Mouse (Mus musculus): ENCODE data around the gene Itpr2. TPM values are rescaled to one million over a fixed set of nuclear protein-coding genes. Genes with fewer than 3 reads are reported as not detected.

The Itpr2 gene
- polyA plus RNA-seq, 1 experiment from 2014 or later, result 7.6 TPM

DNA sequence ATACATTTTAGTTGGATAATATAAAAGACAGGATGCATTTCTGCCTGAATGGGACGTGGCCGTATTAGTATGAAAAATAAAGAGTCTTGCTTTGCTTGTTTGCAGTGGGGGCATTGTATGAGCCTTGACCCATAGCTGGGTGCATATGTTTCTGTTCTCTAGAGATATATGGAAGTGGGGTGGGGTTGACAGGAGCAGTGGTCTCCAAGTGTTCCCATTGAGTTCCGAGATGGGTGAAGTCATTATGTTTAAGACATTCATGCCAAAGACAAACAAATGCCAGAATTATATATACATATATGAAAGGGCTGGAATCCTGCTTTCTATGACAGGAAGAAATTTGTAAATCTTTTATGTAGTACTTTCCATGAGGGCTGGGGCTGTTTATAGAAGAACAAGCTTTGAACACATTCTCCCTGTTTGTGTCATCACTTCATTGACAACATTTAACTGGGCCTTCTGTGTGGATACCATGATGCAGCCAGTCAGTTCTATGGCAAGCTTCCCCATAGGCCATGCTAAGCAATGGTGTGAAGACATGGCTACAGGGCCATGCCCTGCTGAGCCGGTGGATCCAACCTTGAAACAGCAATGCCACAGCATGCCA, 327.3 kb downstream of the Itpr2 start:
- DNase-seq (ENCODE audit: low spot score), result no peak

DNA sequence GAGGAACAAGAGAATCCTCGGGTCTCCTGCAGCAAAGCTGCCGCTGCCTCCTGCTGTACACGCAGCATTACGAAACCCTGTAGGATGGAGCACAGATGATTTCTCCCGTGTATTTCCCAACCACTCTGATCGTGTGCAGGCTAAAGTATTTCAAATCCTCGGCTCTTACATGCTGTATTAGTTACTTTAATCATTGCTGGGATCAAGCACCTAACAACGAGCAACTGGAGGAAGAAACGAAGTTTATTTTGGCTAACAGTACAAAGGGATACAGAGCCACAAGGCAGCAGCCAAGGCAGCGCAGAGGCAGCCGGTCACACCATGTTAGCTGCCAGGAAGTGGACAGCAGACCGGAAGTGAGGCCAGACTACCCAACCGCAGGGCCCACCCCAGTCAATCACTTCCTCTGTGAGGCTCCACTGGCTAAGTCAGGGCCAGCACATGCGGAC, 331.4 kb downstream of the Itpr2 start:
- DNase-seq (ENCODE audit: low spot score) (no peak), ATAC-seq (replicated peaks; ENCODE audit: low FRiP score, low TSS enrichment, low read depth) (no peak)
- no peaks in the 10 kb centered on the region for H3K27me3 ChIP-seq (replicated peaks; ENCODE audit: control insufficient read depth, insufficient read depth, low read length)
- no peaks in the 10 kb centered on the region for H3K9me3 ChIP-seq (ENCODE audit: control insufficient read depth, low read length)
- no peak overlapping the region for H3K4me2 ChIP-seq (ENCODE audit: low read length)
- no peak overlapping the region for H3K9ac ChIP-seq (ENCODE audit: low read length)
- no peaks in the 10 kb centered on the region for H3K4me1 ChIP-seq (replicated peaks; ENCODE audit: control insufficient read depth, insufficient read depth, low read length)
- 83% methylated on average over 14 of the region's 14 CpGs for WGBS
- H3K27ac ChIP-seq (ENCODE audit: low read depth), result no peak overlapping the region
- no peaks in the 10 kb centered on the region for H3K36me3 ChIP-seq (ENCODE audit: control insufficient read depth, insufficient read depth, low read length)
- H3K4me3 ChIP-seq (ENCODE audit: low read depth, low read length), result no peak overlapping the region

More for the DNA sequence above, 327.3 kb downstream of the Itpr2 start:
- no peaks in the 10 kb centered on the region for H3K36me3 ChIP-seq (ENCODE audit: control insufficient read depth, insufficient read depth, low read length)
- H3K4me1 ChIP-seq (replicated peaks; ENCODE audit: control insufficient read depth, insufficient read depth, low read length), result no peaks in the 10 kb centered on the region
- WGBS, result 76% methylated on average over 4 of the region's 4 CpGs
- H3K9me3 ChIP-seq (ENCODE audit: control insufficient read depth, low read length), result no peaks in the 10 kb centered on the region
- H3K9ac ChIP-seq (ENCODE audit: low read length), result no peak overlapping the region
- no peak overlapping the region for H3K4me3 ChIP-seq (ENCODE audit: low read depth, low read length)
- ATAC-seq (replicated peaks; ENCODE audit: low FRiP score, low TSS enrichment, low read depth), result no peak
- H3K4me2 ChIP-seq (ENCODE audit: low read length), result no peak overlapping the region
- H3K27ac ChIP-seq (ENCODE audit: low read depth), result no peak overlapping the region
- H3K27me3 ChIP-seq (replicated peaks; ENCODE audit: control insufficient read depth, insufficient read depth, low read length), result no peaks in the 10 kb centered on the region

DNA sequence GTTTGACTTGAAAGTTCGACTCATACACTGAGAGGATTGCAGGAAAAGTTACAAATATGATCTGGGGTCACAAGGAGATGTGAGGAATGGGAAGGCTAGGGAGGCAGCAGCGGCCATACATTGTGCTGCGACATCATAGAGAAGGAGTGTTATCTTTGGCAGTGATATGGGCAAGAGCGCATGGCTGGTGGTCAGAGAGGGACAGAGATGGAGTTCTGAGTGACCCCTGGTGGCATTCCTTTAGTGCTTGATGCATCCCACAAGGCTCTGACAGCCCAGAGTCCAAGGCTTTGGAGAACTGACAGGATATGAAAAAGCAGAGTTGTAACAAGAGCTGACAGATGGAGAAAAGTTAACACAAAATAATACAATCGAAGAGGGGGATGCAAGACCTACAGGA, 334.8 kb downstream of the Itpr2 start:
- 82% methylated on average over 5 of the region's 5 CpGs for WGBS
- DNase-seq (ENCODE audit: low spot score) (no peak), ATAC-seq (replicated peaks; ENCODE audit: low FRiP score, low TSS enrichment, low read depth) (no peak)

DNA sequence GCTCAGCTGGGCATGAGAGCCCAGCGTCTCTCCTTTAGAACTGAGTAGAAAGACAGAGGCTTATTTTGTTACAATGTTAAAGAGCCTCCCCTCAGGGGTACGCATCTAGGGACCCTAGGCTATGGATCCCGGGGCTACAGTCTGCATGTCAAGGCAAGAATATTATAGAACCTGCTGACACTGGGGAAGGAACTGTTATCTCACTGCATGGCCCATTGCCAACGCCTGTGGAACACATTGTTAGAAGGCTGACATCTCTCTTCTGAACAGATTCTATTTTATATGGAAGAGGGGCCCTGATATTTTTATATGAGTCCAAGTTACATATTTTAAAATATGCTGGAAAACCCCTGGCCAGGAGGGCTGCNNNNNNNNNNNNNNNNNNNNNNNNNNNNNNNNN, 342.4 kb downstream of the Itpr2 start:
- WGBS, result 85% methylated on average over 4 of the region's 4 CpGs
- Histone ChIP-seq H3K4me1 (replicated peaks; ENCODE audit: control insufficient read depth, insufficient read depth, low read length) (no peaks in the 10 kb centered on the region), H3K9ac (ENCODE audit: low read length) (no peak overlapping the region), H3K27me3 (replicated peaks; ENCODE audit: control insufficient read depth, insufficient read depth, low read length) (no peaks in the 10 kb centered on the region), H3K27ac (ENCODE audit: low read depth) (no peak overlapping the region), H3K4me3 (ENCODE audit: low read depth, low read length) (no peak overlapping the region), H3K9me3 (ENCODE audit: control insufficient read depth, low read length) (no peaks in the 10 kb centered on the region), H3K36me3 (ENCODE audit: control insufficient read depth, insufficient read depth, low read length) (no peaks in the 10 kb centered on the region), H3K4me2 (ENCODE audit: low read length) (no peak overlapping the region)
- no peak for ATAC-seq (replicated peaks; ENCODE audit: low FRiP score, low TSS enrichment, low read depth)
- DNase-seq (ENCODE audit: low spot score), result no peak

More for the DNA sequence above, 334.8 kb downstream of the Itpr2 start:
- Histone ChIP-seq H3K9me3 (ENCODE audit: control insufficient read depth, low read length) (no peaks in the 10 kb centered on the region), H3K4me3 (ENCODE audit: low read depth, low read length) (no peak overlapping the region), H3K4me1 (replicated peaks; ENCODE audit: control insufficient read depth, insufficient read depth, low read length) (no peaks in the 10 kb centered on the region), H3K27ac (ENCODE audit: low read depth) (no peak overlapping the region), H3K36me3 (ENCODE audit: control insufficient read depth, insufficient read depth, low read length) (no peaks in the 10 kb centered on the region), H3K27me3 (replicated peaks; ENCODE audit: control insufficient read depth, insufficient read depth, low read length) (no peaks in the 10 kb centered on the region), H3K9ac (ENCODE audit: low read length) (no peak overlapping the region), H3K4me2 (ENCODE audit: low read length) (no peak overlapping the region)

DNA sequence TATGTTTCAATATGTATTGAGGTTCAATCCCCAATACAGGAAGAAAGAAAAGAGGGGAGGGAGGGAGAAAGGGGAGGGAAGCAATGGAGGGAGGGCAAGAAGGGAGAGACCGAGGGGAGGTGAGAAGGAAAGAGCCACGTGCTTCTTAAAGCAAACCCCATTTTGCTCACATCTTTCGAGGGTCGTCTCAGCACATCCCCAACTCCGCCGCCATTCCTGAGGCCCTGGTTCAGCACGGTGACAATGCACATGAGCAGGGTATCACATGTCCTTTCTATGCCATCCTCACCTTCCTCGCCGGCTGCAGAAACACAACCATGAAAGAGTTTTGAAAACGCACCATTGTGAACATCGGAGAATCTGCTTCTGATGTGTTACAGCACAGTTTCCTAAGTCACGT, 343.3 kb downstream of the Itpr2 start:
- H3K36me3 ChIP-seq (ENCODE audit: control insufficient read depth, insufficient read depth, low read length), result no peaks in the 10 kb centered on the region
- no peaks in the 10 kb centered on the region for H3K4me1 ChIP-seq (replicated peaks; ENCODE audit: control insufficient read depth, insufficient read depth, low read length)
- H3K27me3 ChIP-seq (replicated peaks; ENCODE audit: control insufficient read depth, insufficient read depth, low read length), result no peaks in the 10 kb centered on the region
- H3K9ac ChIP-seq (ENCODE audit: low read length), result no peak overlapping the region
- no peak overlapping the region for H3K4me3 ChIP-seq (ENCODE audit: low read depth, low read length)
- no peak for DNase-seq (ENCODE audit: low spot score)
- H3K4me2 ChIP-seq (ENCODE audit: low read length), result no peak overlapping the region
- H3K9me3 ChIP-seq (ENCODE audit: control insufficient read depth, low read length), result no peaks in the 10 kb centered on the region
- no peak overlapping the region for H3K27ac ChIP-seq (ENCODE audit: low read depth)
- WGBS, result 93% methylated on average over 12 of the region's 12 CpGs
- no peak for ATAC-seq (replicated peaks; ENCODE audit: low FRiP score, low TSS enrichment, low read depth)

DNA sequence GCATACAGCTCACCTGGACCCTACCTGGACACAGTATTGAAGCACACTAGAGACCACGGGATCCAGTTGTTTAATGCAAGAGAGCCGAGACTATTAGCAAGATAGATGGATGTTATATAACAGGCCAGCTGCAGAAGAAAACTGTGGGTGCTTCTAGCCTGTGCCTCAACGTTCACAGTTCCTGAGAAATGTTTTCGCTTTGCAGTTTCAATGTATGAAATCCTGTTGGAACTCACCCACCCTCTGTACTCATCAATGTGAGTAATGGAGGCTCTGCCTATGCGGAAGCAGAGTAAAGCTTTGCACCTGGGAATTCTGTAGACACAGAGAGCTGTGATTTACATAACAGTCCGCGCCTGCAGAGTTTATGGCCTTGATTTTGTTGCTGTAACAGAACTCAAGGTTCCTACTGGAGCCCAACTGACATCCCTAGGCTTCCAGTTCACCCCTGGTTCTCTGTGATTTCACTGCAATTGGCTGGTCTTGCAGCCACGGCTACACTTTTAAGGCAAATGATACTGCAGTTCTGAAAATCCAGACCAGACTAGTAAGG, 344.0 kb downstream of the Itpr2 start:
- H3K9ac ChIP-seq (ENCODE audit: low read length), result no peak overlapping the region
- DNase-seq (ENCODE audit: low spot score), result no peak
- no peak for ATAC-seq (replicated peaks; ENCODE audit: low FRiP score, low TSS enrichment, low read depth)
- H3K4me2 ChIP-seq (ENCODE audit: low read length), result no peak overlapping the region
- no peak overlapping the region for H3K4me3 ChIP-seq (ENCODE audit: low read depth, low read length)
- H3K4me1 ChIP-seq (replicated peaks; ENCODE audit: control insufficient read depth, insufficient read depth, low read length), result no peaks in the 10 kb centered on the region
- H3K27ac ChIP-seq (ENCODE audit: low read depth), result no peak overlapping the region
- H3K9me3 ChIP-seq (ENCODE audit: control insufficient read depth, low read length), result no peaks in the 10 kb centered on the region
- WGBS, result 49% methylated on average over 8 of the region's 8 CpGs
- no peaks in the 10 kb centered on the region for H3K27me3 ChIP-seq (replicated peaks; ENCODE audit: control insufficient read depth, insufficient read depth, low read length)
- no peaks in the 10 kb centered on the region for H3K36me3 ChIP-seq (ENCODE audit: control insufficient read depth, insufficient read depth, low read length)

DNA sequence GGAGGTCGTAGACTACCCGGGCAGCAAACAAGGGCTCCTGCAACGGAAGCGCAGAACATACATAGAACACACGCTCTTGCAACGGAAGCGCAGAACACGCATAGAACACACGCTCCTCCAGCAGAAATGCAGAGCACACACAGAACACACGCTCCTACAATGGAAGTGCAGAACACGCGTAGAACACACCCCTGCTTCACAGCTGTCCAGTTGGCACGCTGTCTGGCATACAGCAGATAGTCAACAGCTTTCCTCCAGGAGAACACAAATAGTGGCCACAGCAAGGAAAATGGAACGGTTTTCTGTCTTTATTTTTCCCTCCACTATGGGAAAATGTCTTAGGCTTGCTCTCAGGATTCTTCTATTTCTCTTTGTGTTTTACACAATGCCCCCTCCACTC, 344.9 kb downstream of the Itpr2 start:
- Histone ChIP-seq H3K4me2 (ENCODE audit: low read length) (no peak overlapping the region), H3K4me1 (replicated peaks; ENCODE audit: control insufficient read depth, insufficient read depth, low read length) (no peaks in the 10 kb centered on the region), H3K9ac (ENCODE audit: low read length) (no peak overlapping the region), H3K36me3 (ENCODE audit: control insufficient read depth, insufficient read depth, low read length) (no peaks in the 10 kb centered on the region), H3K9me3 (ENCODE audit: control insufficient read depth, low read length) (no peaks in the 10 kb centered on the region), H3K27ac (ENCODE audit: low read depth) (no peak overlapping the region), H3K27me3 (replicated peaks; ENCODE audit: control insufficient read depth, insufficient read depth, low read length) (no peaks in the 10 kb centered on the region), H3K4me3 (ENCODE audit: low read depth, low read length) (no peak overlapping the region)
- 97% methylated on average over 14 of the region's 14 CpGs for WGBS
- no peak for DNase-seq (ENCODE audit: low spot score)
- ATAC-seq (replicated peaks; ENCODE audit: low FRiP score, low TSS enrichment, low read depth), result no peak

DNA sequence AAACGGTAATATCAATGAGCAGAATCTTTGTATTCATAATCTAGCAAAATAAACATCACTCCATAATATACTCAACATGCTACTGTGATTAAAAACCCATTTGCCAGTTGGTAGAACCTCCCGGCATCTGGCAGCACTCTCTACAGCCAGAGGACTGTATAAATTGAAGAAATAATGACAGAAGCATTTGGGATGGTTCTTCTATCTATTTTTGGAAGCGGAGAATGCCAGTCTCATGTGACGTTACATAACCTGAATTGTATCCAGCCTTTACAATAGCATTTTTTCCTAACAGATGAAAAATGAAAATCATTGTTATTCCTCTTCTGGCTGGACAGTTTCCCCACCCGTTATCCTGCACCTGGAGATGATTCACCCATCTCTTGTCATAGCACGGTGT, 345.5 kb downstream of the Itpr2 start:
- H3K27ac ChIP-seq (ENCODE audit: low read depth), result no peak overlapping the region
- WGBS, result 80% methylated on average over 6 of the region's 6 CpGs
- H3K4me1 ChIP-seq (replicated peaks; ENCODE audit: control insufficient read depth, insufficient read depth, low read length), result no peaks in the 10 kb centered on the region
- H3K27me3 ChIP-seq (replicated peaks; ENCODE audit: control insufficient read depth, insufficient read depth, low read length), result no peaks in the 10 kb centered on the region
- H3K9ac ChIP-seq (ENCODE audit: low read length), result no peak overlapping the region
- no peak overlapping the region for H3K4me3 ChIP-seq (ENCODE audit: low read depth, low read length)
- DNase-seq (ENCODE audit: low spot score), result no peak
- H3K36me3 ChIP-seq (ENCODE audit: control insufficient read depth, insufficient read depth, low read length), result no peaks in the 10 kb centered on the region
- ATAC-seq (replicated peaks; ENCODE audit: low FRiP score, low TSS enrichment, low read depth), result no peak
- H3K4me2 ChIP-seq (ENCODE audit: low read length), result no peak overlapping the region
- no peaks in the 10 kb centered on the region for H3K9me3 ChIP-seq (ENCODE audit: control insufficient read depth, low read length)

DNA sequence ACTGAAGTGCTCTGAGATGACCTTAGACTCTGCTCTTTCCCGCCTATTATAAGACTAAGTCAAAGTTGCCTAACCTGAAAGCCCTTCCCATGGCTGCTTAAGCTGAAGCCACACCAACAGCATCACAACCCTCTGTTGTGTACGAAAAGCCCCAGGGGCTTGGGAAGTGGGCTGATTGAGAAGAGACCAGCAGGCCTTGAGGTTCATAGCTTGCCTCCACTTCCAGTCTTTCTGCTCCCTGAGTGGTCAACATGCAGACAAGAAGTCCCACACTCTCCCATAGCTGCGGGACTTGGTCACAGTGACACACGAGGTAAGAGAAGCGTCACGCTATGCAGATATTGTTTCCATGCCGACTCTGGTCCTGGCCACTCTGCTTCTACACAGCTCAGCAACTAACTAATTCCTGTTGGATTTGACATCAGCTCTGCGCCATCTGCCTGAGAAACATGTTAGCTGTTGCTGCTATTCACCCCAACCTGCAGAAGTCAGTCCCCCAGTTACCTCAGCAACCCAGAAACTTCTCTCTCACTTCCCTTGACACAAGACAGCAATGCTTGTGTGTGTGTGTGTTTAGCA, 346.8 kb downstream of the Itpr2 start:
- no peaks in the 10 kb centered on the region for H3K4me1 ChIP-seq (replicated peaks; ENCODE audit: control insufficient read depth, insufficient read depth, low read length)
- WGBS, result 90% methylated on average over 8 of the region's 8 CpGs
- no peak overlapping the region for H3K9ac ChIP-seq (ENCODE audit: low read length)
- H3K9me3 ChIP-seq (ENCODE audit: control insufficient read depth, low read length), result no peaks in the 10 kb centered on the region
- ATAC-seq (replicated peaks; ENCODE audit: low FRiP score, low TSS enrichment, low read depth) (no peak), DNase-seq (ENCODE audit: low spot score) (no peak)
- H3K27ac ChIP-seq (ENCODE audit: low read depth), result no peak overlapping the region
- no peaks in the 10 kb centered on the region for H3K36me3 ChIP-seq (ENCODE audit: control insufficient read depth, insufficient read depth, low read length)
- no peak overlapping the region for H3K4me3 ChIP-seq (ENCODE audit: low read depth, low read length)
- H3K4me2 ChIP-seq (ENCODE audit: low read length), result no peak overlapping the region
- no peaks in the 10 kb centered on the region for H3K27me3 ChIP-seq (replicated peaks; ENCODE audit: control insufficient read depth, insufficient read depth, low read length)

Data from intestine, embryonic 14.5 days (tissue).